Mouse (Mus musculus) C2C12 (cell line): Measurements from ENCODE around the gene 4930449I24Rik.
"Not testable (repeated sequence)": the region's sequence is repeated elsewhere in the genome, so short reads cannot be mapped to it uniquely, and the experiment has no call there.

Experiments used
- CEBPB ChIP-seq: IDR thresholded peaks from one replicate; pipeline ENCODE4 v1.6.1; 2011; ENCODE audit warnings: low read depth, mild to moderate bottlenecking, control low read depth, moderate library complexity
- CTCF ChIP-seq: IDR thresholded peaks from one replicate; pipeline ENCODE4 v1.5.1; 2011; ENCODE audit not compliant: control insufficient read depth, insufficient read depth, insufficient read length
- FOSL1 ChIP-seq: IDR thresholded peaks from one replicate; pipeline ENCODE4 v1.8.0; 2011; ENCODE audit warnings: mild to moderate bottlenecking, low read length; ENCODE audit not compliant: poor library complexity, insufficient read depth, severe bottlenecking
- MAX ChIP-seq: IDR thresholded peaks from one replicate; pipeline ENCODE4 v1.6.1; 2011; ENCODE audit warnings: mild to moderate bottlenecking, control low read depth
- MYOG ChIP-seq: IDR thresholded peaks from one replicate; pipeline ENCODE4 v1.6.1; 2011; ENCODE audit not compliant: control insufficient read depth, insufficient read length; ENCODE audit errors: extremely low read depth
- USF1 ChIP-seq: IDR thresholded peaks from one replicate; pipeline ENCODE4 v1.6.1; 2011; ENCODE audit warnings: low read depth, mild to moderate bottlenecking, control low read depth, moderate library complexity

DNA sequence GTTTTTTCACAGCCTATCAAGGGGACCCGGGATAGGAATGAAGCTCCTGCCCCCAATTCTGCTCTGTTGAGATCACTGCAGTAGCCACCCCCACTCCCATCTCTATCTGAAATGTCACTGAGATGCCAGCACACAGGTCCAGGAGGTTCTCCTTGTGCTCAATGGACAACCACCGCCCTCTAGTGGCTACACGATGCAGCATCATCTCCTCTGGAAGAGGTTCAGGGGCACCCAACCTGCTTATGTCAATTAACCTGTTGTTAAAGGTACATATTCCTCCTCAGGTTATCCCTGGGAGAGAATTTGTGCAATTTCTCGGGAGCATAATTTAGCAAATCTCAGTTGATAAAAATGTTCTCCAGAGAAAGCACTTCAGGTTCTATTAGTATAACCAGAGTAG is 13.2 kb upstream of the 4930449I24Rik start:
- not testable (repeated sequence) for TF ChIP-seq CTCF, MYOG, MAX, USF1, FOSL1, CEBPB
